Mouse (Mus musculus) kidney, embryonic 15.5 days (tissue): Measurements from ENCODE around the gene Gpn3. TPM values are rescaled to one million over a fixed set of nuclear protein-coding genes. Genes with fewer than 3 reads are reported as not detected.

Experiments used
- ATAC-seq: fragments of 200-750 bp; cut with Nextera tagmentation; replicated peaks from 2 replicates; pipeline ENCODE4 v1.8.0; 2017; ENCODE audit warnings: moderate TSS enrichment; ENCODE audit not compliant: low FRiP score
- H3K27ac ChIP-seq: fragments of 300-500 bp; sonication (generic); 2 replicates; pipeline ENCODE4 v1.5.1; 2015; ENCODE audit warnings: mild to moderate bottlenecking, inconsistent platforms
- H3K27me3 ChIP-seq: fragments of 300-500 bp; sonication (generic); 2 replicates; pipeline ENCODE4 v1.6.1; 2015; ENCODE audit warnings: inconsistent platforms
- H3K36me3 ChIP-seq: fragments of 300-500 bp; sonication (generic); 2 replicates; pipeline ENCODE4 v1.6.1; 2015; ENCODE audit warnings: inconsistent platforms
- H3K4me1 ChIP-seq: fragments of 300-500 bp; sonication (generic); 2 replicates; pipeline ENCODE4 v1.6.1; 2015; ENCODE audit warnings: inconsistent platforms
- H3K4me2 ChIP-seq: fragments of 300-500 bp; sonication (generic); 2 replicates; pipeline ENCODE4 v1.6.1; 2015; ENCODE audit warnings: moderate library complexity, mild to moderate bottlenecking, inconsistent platforms
- H3K4me3 ChIP-seq: fragments of 300-500 bp; sonication (generic); replicated peaks from 2 replicates; pipeline ENCODE4 v1.5.1; 2015; ENCODE audit warnings: mild to moderate bottlenecking, inconsistent platforms
- H3K9ac ChIP-seq: fragments of 300-500 bp; sonication (generic); 2 replicates; pipeline ENCODE4 v1.6.1; 2015; ENCODE audit warnings: mild to moderate bottlenecking, inconsistent platforms
- H3K9me3 ChIP-seq: fragments of 300-500 bp; sonication (generic); replicated peaks from 2 replicates; pipeline ENCODE4 v1.6.1; 2016; ENCODE audit warnings: inconsistent platforms
- WGBS: fragments of 180-500 bp; shearing (Covaris S2); methylation state at CpG from one replicate; pipeline ENCODE4 v1.1.7; 2015; ENCODE audit warnings: mixed read lengths; 5-methylcytosine and 5-hydroxymethylcytosine counted together
- polyA plus RNA-seq: library from polyadenylated mRNA; unstranded; fragments of >200 nt; fragmentation: Nextera tagmentation; extraction: Ambion mirVana; gene quantifications from 2 replicates; pipeline ENCODE4 v1.2.1, GENCODE M21; 2015

Gpn3 gene
- polyA plus RNA-seq, 1 experiment from 2014 or later: 69.7 TPM

GRCm38 (mm10) chr5:122431221-122431620 is 59.5 kb downstream of the Gpn3 start:
- H3K36me3 ChIP-seq: peaks cover 91% of the 10 kb centered on the region
- H3K9me3 ChIP-seq: no peaks in the 10 kb centered on the region
- no peak for ATAC-seq
- H3K4me2 ChIP-seq: no peak overlapping the region
- H3K27ac ChIP-seq: no peak overlapping the region
- H3K9ac ChIP-seq: no peak overlapping the region
- H3K27me3 ChIP-seq: no peaks in the 10 kb centered on the region
- 92% methylated on average over 8 of the region's 8 CpGs for WGBS
- no peaks in the 10 kb centered on the region for H3K4me1 ChIP-seq
- no peak overlapping the region for H3K4me3 ChIP-seq

Other genes with a start within 250 kb of the Gpn3 start
- gene Ccdc63, start 231.1 kb upstream of the Gpn3 start, polyA plus RNA-seq: 0.19 TPM in 1 of 2 replicates, not detected in the other
- gene Ppp1cc, start 213.6 kb upstream of the Gpn3 start, polyA plus RNA-seq: 257 and 264 TPM in 2 replicates
- 12.2 and 14.3 TPM in 2 replicates for gene Hvcn1, start 165.1 kb upstream of the Gpn3 start, polyA plus RNA-seq
- 6.4 and 6.7 TPM in 2 replicates for gene Tctn1, start 107.4 kb upstream of the Gpn3 start, polyA plus RNA-seq
- gene Pptc7, start 87.5 kb upstream of the Gpn3 start, polyA plus RNA-seq: 8.2 and 9.1 TPM in 2 replicates
- gene Rad9b, start 17.6 kb upstream of the Gpn3 start, polyA plus RNA-seq: 9.6 and 11.9 TPM in 2 replicates
- 218 and 230 TPM in 2 replicates for gene Vps29, start 17.5 kb upstream of the Gpn3 start, polyA plus RNA-seq
- 57.6 and 63.6 TPM in 2 replicates for gene Fam216a, start 488 bp downstream of the Gpn3 start, polyA plus RNA-seq
- 131 and 169 TPM in 2 replicates for gene Arpc3, start 20.0 kb downstream of the Gpn3 start, polyA plus RNA-seq
- gene Anapc7, start 49.8 kb downstream of the Gpn3 start, polyA plus RNA-seq: 44.4 and 46.9 TPM in 2 replicates
- 37.3 and 37.8 TPM in 2 replicates for gene Atp2a2, start 130.3 kb downstream of the Gpn3 start, polyA plus RNA-seq
- gene Ift81, start 242.6 kb downstream of the Gpn3 start, polyA plus RNA-seq: 41.4 and 43.0 TPM in 2 replicates